Mouse (Mus musculus): ENCODE results near the gene Tcea2.

Tcea2 gene

DNA sequence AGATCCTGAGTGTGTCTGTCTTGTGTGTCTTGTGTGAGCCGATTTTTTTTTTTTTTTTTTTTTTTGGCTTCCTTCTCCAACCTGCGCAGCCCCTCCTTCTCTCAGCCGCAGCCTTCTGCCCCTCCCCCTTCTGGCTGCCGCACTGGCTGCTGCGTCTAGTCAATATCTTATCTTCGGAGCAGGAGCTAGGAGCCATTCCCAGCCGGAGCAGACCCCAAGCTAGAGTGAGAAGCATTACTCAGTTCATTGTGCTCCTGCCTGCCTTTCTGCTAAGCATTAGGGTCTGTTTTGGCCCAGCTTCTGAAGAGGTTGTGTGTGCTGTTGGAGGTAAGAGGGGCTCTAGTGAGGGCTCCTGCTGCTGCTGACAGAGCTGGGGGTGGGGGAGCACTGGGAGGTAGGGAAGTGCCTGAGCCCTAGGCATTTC is 34.8 kb downstream of the Tcea2 start, which contains the start of gene Oprl1:
Gene Oprl1 (plus strand): TSS at position 114 of the 424 bp plus-strand sequence.
- DNase-seq (ENCODE audit: low spot score in 2 of 2), result peak; percentile 61 to 65

DNA sequence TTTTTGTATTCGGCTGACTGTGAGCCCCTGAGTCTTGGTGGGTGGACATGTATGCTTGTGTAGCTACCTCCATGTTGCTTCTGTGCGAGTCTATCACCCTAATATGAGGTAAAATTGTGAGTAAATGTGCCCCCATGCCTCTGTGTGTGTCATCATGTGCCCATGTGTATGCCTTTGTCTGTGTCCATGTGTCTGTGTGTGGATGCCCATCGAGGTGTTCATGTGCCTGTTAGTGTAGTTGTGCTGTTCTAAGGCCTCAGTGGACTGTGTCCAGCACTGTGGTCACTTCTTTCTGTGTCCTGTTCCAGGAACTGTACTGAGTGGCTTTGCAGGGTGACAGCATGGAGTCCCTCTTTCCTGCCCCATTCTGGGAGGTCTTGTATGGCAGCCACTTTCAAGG is 35.3 kb downstream of the Tcea2 start:
- DNase-seq (ENCODE audit: low spot score in 2 of 2), result no peak

DNA sequence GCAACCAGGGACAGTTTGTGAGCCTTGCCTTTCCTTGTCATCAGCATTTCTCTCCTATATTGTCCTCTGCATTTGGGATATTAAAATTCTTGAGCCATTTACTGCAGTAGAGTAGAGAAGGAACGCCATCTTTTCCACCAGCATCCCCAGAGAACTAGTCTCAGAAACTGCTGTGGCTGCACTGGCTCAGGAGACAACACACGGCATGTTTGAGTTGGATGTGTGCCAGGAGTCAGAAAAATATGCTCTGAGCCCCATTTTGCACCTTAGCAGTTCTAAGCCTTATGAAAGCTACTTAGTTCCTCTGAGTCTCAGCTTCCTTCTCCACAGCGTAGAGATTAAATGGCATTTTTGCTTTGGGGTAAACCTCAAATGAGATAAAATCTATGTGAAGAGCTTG is 36.9 kb downstream of the Tcea2 start:
- no peak for DNase-seq (ENCODE audit: low spot score in 2 of 2)

DNA sequence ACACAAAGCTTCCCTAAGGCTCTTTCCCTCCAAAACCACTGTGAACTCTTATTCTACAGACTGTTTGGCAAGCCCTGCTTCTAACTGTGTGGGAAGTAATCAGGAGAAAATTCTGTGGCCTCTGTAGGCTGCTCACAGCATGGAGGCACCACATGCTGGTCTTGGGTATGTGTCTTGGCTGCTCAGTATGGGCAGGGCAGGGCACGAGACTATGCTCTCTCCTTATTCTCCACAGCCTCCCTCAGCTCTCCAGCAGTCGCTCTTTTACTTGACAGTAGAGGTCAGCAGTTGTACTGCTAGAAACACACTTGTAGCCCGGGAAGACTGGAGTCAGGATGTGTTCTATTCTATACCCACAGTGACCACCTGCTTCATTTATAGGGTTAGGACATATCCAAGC is 40.0 kb downstream of the Tcea2 start:
- no peak for DNase-seq (ENCODE audit: low spot score in 2 of 2)

DNA sequence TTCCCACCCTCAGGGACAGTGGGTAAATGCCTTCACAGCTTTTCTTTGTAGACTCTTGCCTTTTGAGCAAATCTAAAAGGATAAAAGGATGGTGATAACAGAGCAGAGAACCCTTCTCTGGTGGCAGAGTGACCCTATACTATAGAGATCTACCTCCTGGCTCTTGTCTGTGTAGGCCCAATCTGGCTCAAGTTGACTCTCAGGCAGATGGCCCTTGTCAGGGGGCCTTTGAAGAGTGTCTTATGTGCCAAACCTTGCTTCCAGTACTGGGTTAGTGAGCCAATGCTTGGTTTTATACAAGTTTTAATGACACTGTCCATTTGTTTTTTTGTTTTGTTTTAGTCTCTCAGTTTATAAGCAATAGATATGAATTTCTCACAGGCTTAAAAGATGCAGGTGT is 41.1 kb downstream of the Tcea2 start:
- DNase-seq (ENCODE audit: low spot score in 2 of 2), result no peak

DNA sequence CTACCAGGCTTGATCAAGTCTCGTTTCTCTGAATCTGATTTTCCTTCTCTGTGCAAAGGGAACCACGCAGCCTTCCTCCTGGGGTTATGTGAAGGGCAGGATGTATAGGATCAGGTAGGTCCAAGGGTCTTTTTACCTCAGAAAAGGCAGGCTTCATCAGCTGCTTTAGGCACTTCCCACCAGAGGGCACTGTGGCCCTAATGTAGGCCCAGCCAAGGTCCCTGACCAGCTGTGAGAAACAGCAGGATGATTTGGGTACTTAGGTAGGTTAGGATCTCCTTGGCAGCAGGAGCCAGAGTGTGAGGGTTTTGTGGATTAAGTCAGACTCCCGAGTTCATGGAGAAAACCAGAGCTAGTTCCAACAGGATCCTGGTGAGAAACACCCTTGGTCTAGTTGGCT is 42.1 kb downstream of the Tcea2 start:
- no peak for DNase-seq (ENCODE audit: low spot score in 2 of 2)

DNA sequence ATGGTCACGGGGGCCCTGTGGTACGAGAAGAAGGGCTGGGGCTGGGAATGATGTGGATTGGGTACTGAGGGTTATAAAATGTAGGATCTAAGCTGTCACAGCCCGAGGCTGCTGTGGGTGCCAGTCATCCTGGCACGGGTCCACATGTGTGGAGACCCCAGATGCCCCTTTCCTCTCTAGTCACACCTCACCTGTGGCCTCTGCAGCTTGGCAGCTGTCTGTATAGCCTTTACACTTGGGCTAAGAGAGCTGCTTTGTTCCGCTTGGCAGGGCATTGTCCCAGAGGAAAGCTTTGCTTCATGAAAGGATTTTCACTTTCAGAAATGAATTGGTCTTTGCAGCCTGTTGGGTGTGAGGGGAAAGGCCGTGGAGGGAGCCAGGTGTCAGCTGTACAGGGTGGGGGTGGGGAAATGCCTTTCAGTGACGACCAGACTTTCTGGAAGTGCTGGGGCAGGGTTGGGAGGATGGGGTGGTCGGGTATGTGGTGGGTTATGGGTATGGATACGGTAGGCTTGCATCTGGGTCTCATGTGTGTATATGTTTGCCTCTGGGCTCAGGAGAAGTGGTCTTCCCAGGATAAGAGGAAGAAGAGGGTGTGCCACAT is 47.7 kb downstream of the Tcea2 start:
- DNase-seq (ENCODE audit: low spot score in 2 of 2), result no peak

DNA sequence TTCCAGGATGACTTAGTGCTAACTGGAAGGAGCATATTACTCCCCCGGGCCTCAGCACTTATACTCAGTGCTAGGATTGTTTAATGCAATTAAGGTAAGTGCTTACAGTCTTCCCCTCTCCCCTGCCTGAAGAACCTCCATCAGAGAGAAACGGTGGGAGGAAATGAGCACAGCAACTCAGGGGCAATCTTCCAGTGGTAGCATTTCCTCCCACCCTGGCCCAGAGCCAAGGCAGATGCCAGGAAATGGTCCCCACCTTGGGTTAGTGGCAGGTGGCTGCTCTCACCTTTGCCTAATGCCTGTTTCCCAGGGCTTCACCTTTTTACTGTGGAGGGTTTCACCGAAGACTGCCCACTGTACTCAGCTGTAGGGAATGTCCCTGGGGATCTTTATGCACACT is 49.9 kb downstream of the Tcea2 start:
- DNase-seq (ENCODE audit: low spot score in 2 of 2), result no peak
